Mouse (Mus musculus) small intestine, adult 2 months (tissue): ENCODE measurements around the gene Zfp575.

ENCODE experiments used
- CTCF ChIP-seq: fragments of 200-500 bp; IDR thresholded peaks from 2 replicates; pipeline ENCODE4 v1.5.1; 2012; ENCODE audit warnings: low read depth, mild to moderate bottlenecking, control low read depth, inconsistent platforms, low read length, moderate library complexity, mixed read lengths; ENCODE audit not compliant: insufficient replicate concordance, insufficient read length; ENCODE audit errors: extremely low read depth
- POLR2A ChIP-seq: fragments of 200-500 bp; IDR thresholded peaks from 2 replicates; pipeline ENCODE4 v1.6.1; 2012; ENCODE audit warnings: low read depth, mild to moderate bottlenecking, control low read depth, inconsistent platforms, low read length, moderate library complexity

DNA sequence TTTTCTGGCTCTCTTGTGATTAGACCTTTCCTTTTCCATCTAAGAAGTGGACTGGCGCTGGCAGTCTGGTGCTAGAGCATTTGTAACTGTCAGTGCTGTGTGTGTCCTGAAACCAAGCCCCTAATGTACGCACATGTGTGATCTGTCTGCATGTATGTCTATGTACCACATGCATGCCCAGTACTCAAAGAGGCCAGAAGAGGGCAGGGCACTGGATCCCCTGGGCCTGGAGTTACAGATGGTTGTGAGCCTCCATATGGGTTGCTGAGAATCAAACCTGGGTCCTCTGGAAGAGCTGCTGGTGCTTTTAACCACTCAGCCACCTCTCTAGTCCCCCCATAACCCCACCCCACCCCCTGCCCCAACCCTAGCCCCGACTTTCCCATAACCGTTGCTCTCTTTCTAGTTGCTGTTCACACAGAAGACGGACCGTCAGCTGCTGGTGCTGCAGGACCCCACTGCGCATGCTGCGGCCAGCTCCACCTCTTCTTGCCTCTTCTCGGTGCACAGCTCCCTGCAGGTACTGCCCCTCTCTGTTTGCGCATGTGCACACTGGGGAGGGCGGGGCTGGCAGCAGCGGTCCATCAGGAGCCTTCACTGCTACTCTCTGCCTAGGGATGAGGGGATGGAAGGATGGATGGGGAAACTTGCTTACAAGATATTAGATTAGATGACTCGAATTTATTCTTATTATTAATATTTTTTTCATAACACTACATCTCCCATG is 32.4 kb upstream of the Zfp575 start:
- TF ChIP-seq POLR2A: no peak
- TF ChIP-seq CTCF: no peak
